Mouse (Mus musculus): Measurements from ENCODE around the gene Ciz1. TPM values are rescaled to one million over a fixed set of nuclear protein-coding genes. Genes with fewer than 3 reads are reported as not detected.

Ciz1 gene
- polyA plus RNA-seq, 1 experiment from 2014 or later, result 54.9 TPM

- no peak for ATAC-seq (ENCODE audit: low FRiP score, low TSS enrichment)
- H3K9ac ChIP-seq (replicated peaks; ENCODE audit: low read length), result no peak overlapping the region
- no peak overlapping the region for H3K4me3 ChIP-seq (ENCODE audit: low read length)
- peak overlapping the region; percentile 62 for H3K4me2 ChIP-seq (replicated peaks; ENCODE audit: low read depth, low read length)
- no peaks in the 10 kb centered on the region for H3K27me3 ChIP-seq (ENCODE audit: insufficient read depth, low read length)
- peaks cover 51% of the 10 kb centered on the region for H3K4me1 ChIP-seq (ENCODE audit: insufficient read depth, low read length)
- WGBS, result 20% methylated on average over 9 of the region's 9 CpGs
- H3K36me3 ChIP-seq (ENCODE audit: insufficient read depth, low read length), result no peaks in the 10 kb centered on the region
- no peaks in the 10 kb centered on the region for H3K9me3 ChIP-seq (ENCODE audit: low read length)
- peak overlapping the region; percentile 92; the same call in 1 of the 2 replicates for H3K27ac ChIP-seq (ENCODE audit: low read length)
These were observed 32.2 kb upstream of the Ciz1 start for GRCm38 (mm10) chr2:32319586-32320580.

- H3K9ac ChIP-seq (replicated peaks; ENCODE audit: low read length), result no peak overlapping the region
- H3K27ac ChIP-seq (ENCODE audit: low read length), result no peak overlapping the region
- no peak overlapping the region for H3K4me3 ChIP-seq (ENCODE audit: low read length)
- no peaks in the 10 kb centered on the region for H3K36me3 ChIP-seq (ENCODE audit: insufficient read depth, low read length)
- no peaks in the 10 kb centered on the region for H3K27me3 ChIP-seq (ENCODE audit: insufficient read depth, low read length)
- 64% methylated on average over 11 of the region's 11 CpGs for WGBS
- no peak for ATAC-seq (ENCODE audit: low FRiP score, low TSS enrichment)
- no peak overlapping the region for H3K4me2 ChIP-seq (replicated peaks; ENCODE audit: low read depth, low read length)
- H3K4me1 ChIP-seq (ENCODE audit: insufficient read depth, low read length), result peaks cover 45% of the 10 kb centered on the region
- no peaks in the 10 kb centered on the region for H3K9me3 ChIP-seq (ENCODE audit: low read length)
These were observed 31.4 kb upstream of the Ciz1 start for GRCm38 (mm10) chr2:32320721-32321120.

GRCm38 (mm10) chr2:32321591-32322298 lies 30.4 kb upstream of the Ciz1 start:
- no peak overlapping the region for H3K4me3 ChIP-seq (ENCODE audit: low read length)
- 74% methylated on average over 9 of the region's 9 CpGs for WGBS
- peaks cover 40% of the 10 kb centered on the region for H3K4me1 ChIP-seq (ENCODE audit: insufficient read depth, low read length)
- H3K9ac ChIP-seq (replicated peaks; ENCODE audit: low read length), result no peak overlapping the region
- no peak overlapping the region for H3K4me2 ChIP-seq (replicated peaks; ENCODE audit: low read depth, low read length)
- H3K9me3 ChIP-seq (ENCODE audit: low read length), result no peaks in the 10 kb centered on the region
- H3K27ac ChIP-seq (ENCODE audit: low read length), result no peak overlapping the region
- H3K27me3 ChIP-seq (ENCODE audit: insufficient read depth, low read length), result no peaks in the 10 kb centered on the region
- H3K36me3 ChIP-seq (ENCODE audit: insufficient read depth, low read length), result no peaks in the 10 kb centered on the region
- ATAC-seq (ENCODE audit: low FRiP score, low TSS enrichment), result no peak

GRCm38 (mm10) chr2:32322754-32323741 lies 29.1 kb upstream of the Ciz1 start:
- Histone ChIP-seq H3K36me3 (ENCODE audit: insufficient read depth, low read length) (no peaks in the 10 kb centered on the region), H3K4me1 (ENCODE audit: insufficient read depth, low read length) (peaks cover 27% of the 10 kb centered on the region), H3K9ac (replicated peaks; ENCODE audit: low read length) (no peak overlapping the region), H3K4me2 (replicated peaks; ENCODE audit: low read depth, low read length) (no peak overlapping the region), H3K27me3 (ENCODE audit: insufficient read depth, low read length) (no peaks in the 10 kb centered on the region), H3K9me3 (ENCODE audit: low read length) (no peaks in the 10 kb centered on the region), H3K4me3 (ENCODE audit: low read length) (no peak overlapping the region), H3K27ac (ENCODE audit: low read length) (no peak overlapping the region)
- 90% methylated on average over 7 of the region's 7 CpGs for WGBS
- ATAC-seq (ENCODE audit: low FRiP score, low TSS enrichment), result no peak

GRCm38 (mm10) chr2:32324322-32324721 lies 27.8 kb upstream of the Ciz1 start:
- H3K9me3 ChIP-seq (ENCODE audit: low read length), result no peaks in the 10 kb centered on the region
- H3K4me2 ChIP-seq (replicated peaks; ENCODE audit: low read depth, low read length), result no peak overlapping the region
- no peaks in the 10 kb centered on the region for H3K27me3 ChIP-seq (ENCODE audit: insufficient read depth, low read length)
- peaks cover 16% of the 10 kb centered on the region for H3K4me1 ChIP-seq (ENCODE audit: insufficient read depth, low read length)
- ATAC-seq (ENCODE audit: low FRiP score, low TSS enrichment), result no peak
- WGBS, result 64% methylated on average over 4 of the region's 4 CpGs
- no peaks in the 10 kb centered on the region for H3K36me3 ChIP-seq (ENCODE audit: insufficient read depth, low read length)
- no peak overlapping the region for H3K27ac ChIP-seq (ENCODE audit: low read length)
- H3K9ac ChIP-seq (replicated peaks; ENCODE audit: low read length), result no peak overlapping the region
- H3K4me3 ChIP-seq (ENCODE audit: low read length), result no peak overlapping the region

- H3K9me3 ChIP-seq (ENCODE audit: low read length), result no peaks in the 10 kb centered on the region
- H3K27me3 ChIP-seq (ENCODE audit: insufficient read depth, low read length), result no peaks in the 10 kb centered on the region
- ATAC-seq (ENCODE audit: low FRiP score, low TSS enrichment), result 0 out of 2 replicates have a peak, but pooled peaks have one; percentile 25
- no peak overlapping the region for H3K9ac ChIP-seq (replicated peaks; ENCODE audit: low read length)
- no peak overlapping the region for H3K4me2 ChIP-seq (replicated peaks; ENCODE audit: low read depth, low read length)
- H3K27ac ChIP-seq (ENCODE audit: low read length), result peak overlapping the region; percentile 50; the same call in 1 of the 2 replicates
- H3K36me3 ChIP-seq (ENCODE audit: insufficient read depth, low read length), result no peaks in the 10 kb centered on the region
- H3K4me1 ChIP-seq (ENCODE audit: insufficient read depth, low read length), result peaks cover 5% of the 10 kb centered on the region
- no peak overlapping the region for H3K4me3 ChIP-seq (ENCODE audit: low read length)
- 37% methylated on average over 7 of the region's 7 CpGs for WGBS
These were observed 26.8 kb upstream of the Ciz1 start for GRCm38 (mm10) chr2:32325342-32325741.

GRCm38 (mm10) chr2:32327200-32327599 lies 24.9 kb upstream of the Ciz1 start:
- Histone ChIP-seq H3K36me3 (ENCODE audit: insufficient read depth, low read length) (no peaks in the 10 kb centered on the region), H3K4me1 (ENCODE audit: insufficient read depth, low read length) (peaks cover 3% of the 10 kb centered on the region; the same call in 1 of the 2 replicates), H3K9me3 (ENCODE audit: low read length) (no peaks in the 10 kb centered on the region), H3K4me2 (replicated peaks; ENCODE audit: low read depth, low read length) (no peak overlapping the region), H3K27me3 (ENCODE audit: insufficient read depth, low read length) (no peaks in the 10 kb centered on the region), H3K27ac (ENCODE audit: low read length) (no peak overlapping the region), H3K4me3 (ENCODE audit: low read length) (no peak overlapping the region), H3K9ac (replicated peaks; ENCODE audit: low read length) (no peak overlapping the region)
- WGBS, result 75% methylated on average over 4 of the region's 4 CpGs
- no peak for ATAC-seq (ENCODE audit: low FRiP score, low TSS enrichment)

GRCm38 (mm10) chr2:32328911-32329460 lies 23.1 kb upstream of the Ciz1 start:
- ATAC-seq (ENCODE audit: low FRiP score, low TSS enrichment), result no peak
- H3K27me3 ChIP-seq (ENCODE audit: insufficient read depth, low read length), result no peaks in the 10 kb centered on the region
- no peak overlapping the region for H3K4me2 ChIP-seq (replicated peaks; ENCODE audit: low read depth, low read length)
- H3K9me3 ChIP-seq (ENCODE audit: low read length), result no peaks in the 10 kb centered on the region
- H3K4me3 ChIP-seq (ENCODE audit: low read length), result no peak overlapping the region
- 20% methylated on average over 13 of the region's 13 CpGs for WGBS
- H3K36me3 ChIP-seq (ENCODE audit: insufficient read depth, low read length), result no peaks in the 10 kb centered on the region
- no peak overlapping the region for H3K9ac ChIP-seq (replicated peaks; ENCODE audit: low read length)
- H3K4me1 ChIP-seq (ENCODE audit: insufficient read depth, low read length), result peaks cover 3% of the 10 kb centered on the region; the same call in 1 of the 2 replicates
- no peak overlapping the region for H3K27ac ChIP-seq (ENCODE audit: low read length)

- Histone ChIP-seq H3K27me3 (ENCODE audit: insufficient read depth, low read length) (no peaks in the 10 kb centered on the region), H3K36me3 (ENCODE audit: insufficient read depth, low read length) (no peaks in the 10 kb centered on the region), H3K27ac (ENCODE audit: low read length) (no peak overlapping the region), H3K4me3 (ENCODE audit: low read length) (no peak overlapping the region), H3K9ac (replicated peaks; ENCODE audit: low read length) (no peak overlapping the region), H3K4me2 (replicated peaks; ENCODE audit: low read depth, low read length) (no peak overlapping the region), H3K9me3 (ENCODE audit: low read length) (no peaks in the 10 kb centered on the region), H3K4me1 (ENCODE audit: insufficient read depth, low read length) (peaks cover 3% of the 10 kb centered on the region; the same call in 1 of the 2 replicates)
- WGBS, result 39% methylated on average over 6 of the region's 6 CpGs
- no peak for ATAC-seq (ENCODE audit: low FRiP score, low TSS enrichment)
These were observed 22.6 kb upstream of the Ciz1 start for GRCm38 (mm10) chr2:32329531-32329930.
